Mouse (Mus musculus): Measurements from ENCODE around the gene Hoxa4.
A peak's percentile ranks its signal among the peaks of the same experiment; 100 is the strongest.

Hoxa4 gene

DNA sequence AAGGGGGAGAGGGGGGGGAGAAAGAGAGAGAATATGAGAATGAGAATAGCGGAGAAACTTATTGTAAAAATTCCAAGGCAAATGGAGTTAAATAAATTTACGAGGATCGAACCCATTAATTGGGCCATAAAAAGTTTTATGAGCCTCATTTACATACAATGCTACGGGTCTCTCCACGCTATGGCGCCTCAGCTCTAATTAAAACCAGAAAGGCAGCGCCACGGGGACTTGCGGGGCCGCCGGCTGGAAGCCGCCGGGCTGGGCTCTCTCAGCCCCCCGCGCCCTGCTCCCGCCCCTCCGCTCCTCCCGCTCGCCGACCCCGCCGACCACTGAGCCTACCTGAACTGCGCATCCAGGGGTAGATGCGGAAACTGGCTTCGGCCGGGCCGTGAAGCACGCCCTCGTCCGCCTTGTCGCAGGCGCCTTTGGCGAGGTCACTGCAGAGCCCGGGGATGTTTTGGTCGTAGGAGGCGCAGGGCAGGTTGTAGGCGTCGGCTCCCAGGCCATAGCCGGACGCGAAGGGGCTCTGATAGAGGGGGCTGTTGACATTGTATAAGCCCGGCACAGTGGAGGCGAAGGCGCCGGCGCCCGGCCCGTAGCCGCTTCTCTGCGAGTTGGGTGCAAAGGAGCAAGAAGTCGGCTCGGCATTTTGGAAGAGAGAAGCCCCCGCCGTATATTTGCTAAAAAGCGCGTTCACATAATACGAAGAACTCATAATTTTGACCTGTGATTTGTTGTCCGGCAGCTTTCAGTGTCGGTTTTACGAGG, 25.3 kb upstream of the Hoxa4 start:
- DNase-seq: no peak

DNA sequence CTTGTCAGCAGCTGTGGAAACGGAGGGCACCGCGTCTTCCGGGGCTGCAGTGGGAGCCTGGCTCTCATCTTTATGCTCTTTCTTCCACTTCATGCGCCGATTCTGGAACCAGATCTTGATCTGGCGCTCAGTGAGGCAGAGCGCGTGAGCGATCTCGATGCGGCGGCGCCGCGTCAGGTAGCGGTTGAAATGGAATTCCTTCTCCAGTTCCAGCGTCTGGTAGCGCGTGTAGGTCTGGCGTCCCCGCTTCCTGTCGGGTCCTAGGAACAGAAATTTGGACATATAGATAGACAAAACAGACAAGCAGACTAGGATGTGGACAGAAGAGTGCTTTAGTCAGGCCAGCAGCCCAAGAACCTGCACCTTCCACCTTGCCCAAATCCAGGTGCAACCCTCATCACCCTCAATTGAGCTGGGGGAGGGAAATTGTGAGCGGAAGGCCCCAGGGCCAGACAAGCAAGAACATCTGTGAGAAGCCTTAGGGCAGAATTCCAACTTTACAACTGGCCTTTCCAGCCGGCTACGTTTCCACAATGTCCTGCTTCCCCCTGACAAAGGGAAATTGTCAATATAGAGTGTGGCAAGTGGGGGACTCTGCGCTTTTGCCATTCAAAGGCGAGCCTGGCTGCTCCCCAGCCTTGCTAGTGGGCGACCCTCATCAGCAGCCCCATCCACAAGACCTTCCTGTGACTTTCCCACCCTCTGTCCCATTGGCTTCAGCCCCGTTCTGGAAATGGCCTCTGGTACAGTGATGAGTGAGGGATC, 24.4 kb upstream of the Hoxa4 start:
- DNase-seq: no peak

DNA sequence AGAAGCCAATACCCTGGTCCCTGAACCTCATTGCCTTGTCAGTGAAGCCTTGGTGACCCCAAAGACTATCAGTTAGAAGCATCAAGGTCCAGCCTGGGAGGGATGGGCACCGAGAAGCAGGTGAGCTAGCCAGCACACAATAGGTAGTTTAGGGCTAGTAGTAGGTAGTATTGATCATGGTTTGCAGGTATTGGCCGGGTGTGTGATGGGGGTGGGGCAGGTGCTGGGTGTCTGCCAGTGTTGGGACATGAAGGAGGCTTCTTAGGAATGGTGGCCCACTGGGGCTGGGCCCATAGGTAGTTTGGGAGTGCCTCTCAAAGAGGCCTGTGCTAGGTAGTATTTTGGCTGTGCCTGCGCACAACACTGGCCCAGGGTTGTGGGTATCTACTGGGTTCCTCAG, 23.5 kb upstream of the Hoxa4 start:
- DNase-seq: no peak

DNA sequence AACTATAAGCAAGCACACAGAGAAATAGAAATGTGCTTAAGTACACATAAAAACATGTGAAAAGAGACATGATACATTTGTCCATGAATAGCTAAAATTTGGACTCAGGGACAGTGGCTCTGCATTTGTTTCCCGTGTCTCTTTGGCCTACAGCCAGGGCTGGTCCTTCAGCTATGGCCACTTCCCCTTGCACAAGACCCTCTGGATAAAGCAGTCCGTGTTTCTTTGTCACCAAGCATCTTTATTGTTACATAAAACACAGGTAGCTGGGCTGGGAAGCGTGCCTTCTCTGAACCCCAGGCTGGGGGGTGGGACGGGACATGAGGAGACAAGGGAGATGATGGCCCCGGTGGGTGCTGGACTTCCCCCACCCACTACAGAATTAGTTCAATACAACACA, 22.7 kb upstream of the Hoxa4 start:
- no peak for DNase-seq

DNA sequence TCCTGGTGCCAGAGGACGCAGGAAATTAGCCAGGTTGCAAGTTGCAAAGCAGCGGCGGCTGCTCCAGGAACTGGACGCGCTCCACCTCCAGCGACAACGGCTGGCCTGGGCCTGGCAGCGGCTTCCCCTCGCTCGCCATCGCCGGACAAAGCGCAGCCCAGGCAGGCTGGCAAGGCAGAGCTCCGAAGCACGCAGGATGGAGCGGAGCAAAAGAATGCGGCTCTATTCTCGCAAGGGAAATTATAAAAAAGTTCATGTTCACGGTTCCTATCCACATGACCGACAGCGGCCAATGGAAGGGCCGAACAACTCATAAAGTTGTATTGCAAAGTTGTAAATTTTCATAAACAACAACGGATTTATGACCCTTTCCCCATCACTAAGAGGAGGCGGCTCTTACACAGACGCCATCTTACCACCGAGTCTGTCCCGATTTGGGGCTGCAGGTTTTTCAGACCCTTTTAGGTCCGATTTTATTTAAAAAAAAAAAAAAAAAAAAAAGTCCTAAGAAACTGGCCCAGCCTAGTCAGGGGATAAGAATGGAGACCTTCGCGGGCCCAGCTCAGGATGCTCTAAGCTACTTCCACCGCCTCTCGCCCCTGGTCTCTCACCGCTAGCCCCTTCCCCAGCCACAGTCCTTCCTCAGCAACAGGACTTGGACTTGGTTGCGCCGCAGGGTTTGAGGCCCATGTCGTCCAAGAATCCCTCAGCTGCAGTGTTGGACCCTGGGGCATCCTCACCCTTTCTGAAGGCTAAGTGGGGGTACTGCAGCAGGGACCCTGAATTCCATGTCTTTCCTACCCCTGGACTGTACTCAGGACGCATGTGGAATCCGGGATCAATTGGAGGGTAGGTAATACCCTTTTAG, 21.8 kb upstream of the Hoxa4 start, which contains the start of the genes Hoxa3 and Gm28308:
TSS of gene Hoxa3 (minus strand) at position 218 of the 868 bp plus-strand sequence.
TSS of gene Gm28308 (minus strand) at position 221 of the 868 bp plus-strand sequence.
- DNase-seq: no peak

DNA sequence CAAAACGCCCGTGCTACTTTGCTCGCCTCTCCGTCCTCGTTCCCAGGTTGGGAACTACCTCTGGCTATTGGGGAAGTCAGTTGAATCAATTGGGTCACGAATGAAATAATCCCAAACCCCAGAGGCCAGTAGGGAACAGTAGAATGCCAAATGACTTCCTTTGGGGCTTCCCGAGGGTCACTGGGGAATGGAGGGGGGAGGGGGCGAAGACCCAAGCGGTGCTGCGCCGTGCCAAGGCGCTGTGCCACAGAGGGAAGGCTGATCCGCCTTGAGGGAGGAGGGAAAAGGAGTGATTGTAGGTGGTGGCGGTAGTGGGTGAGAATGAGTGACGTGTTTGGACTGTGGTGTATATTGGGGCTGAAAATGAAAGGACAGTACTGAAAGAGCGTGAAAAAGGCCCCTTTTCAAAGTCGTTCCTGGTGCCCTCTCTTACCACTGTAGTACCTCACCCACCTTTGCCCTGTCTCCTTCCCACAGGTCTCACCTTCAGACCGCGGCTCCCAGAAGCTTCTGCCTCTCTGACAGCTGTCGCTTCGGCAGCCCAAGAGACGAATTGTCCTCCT, 21.1 kb upstream of the Hoxa4 start:
- DNase-seq: no peak

DNA sequence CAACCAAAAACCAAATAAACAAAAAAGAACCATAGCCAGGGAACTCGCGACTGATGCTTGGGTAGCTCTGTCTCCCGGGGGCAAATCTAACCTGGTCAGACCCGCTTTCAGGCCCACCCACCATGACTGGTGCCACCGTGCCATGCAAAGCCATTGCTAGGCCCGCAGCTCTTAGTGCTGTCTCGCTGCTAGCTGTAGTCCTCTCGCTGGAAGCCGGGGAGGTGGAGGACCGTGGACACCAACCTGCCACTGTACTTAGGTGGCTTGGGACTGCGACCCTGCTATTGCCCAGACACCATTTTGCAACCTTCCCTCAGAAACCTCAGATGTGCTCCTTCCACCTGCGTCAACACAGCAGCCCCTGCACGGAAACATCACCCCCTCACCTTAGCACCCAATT, 20.4 kb upstream of the Hoxa4 start:
- no peak for DNase-seq

DNA sequence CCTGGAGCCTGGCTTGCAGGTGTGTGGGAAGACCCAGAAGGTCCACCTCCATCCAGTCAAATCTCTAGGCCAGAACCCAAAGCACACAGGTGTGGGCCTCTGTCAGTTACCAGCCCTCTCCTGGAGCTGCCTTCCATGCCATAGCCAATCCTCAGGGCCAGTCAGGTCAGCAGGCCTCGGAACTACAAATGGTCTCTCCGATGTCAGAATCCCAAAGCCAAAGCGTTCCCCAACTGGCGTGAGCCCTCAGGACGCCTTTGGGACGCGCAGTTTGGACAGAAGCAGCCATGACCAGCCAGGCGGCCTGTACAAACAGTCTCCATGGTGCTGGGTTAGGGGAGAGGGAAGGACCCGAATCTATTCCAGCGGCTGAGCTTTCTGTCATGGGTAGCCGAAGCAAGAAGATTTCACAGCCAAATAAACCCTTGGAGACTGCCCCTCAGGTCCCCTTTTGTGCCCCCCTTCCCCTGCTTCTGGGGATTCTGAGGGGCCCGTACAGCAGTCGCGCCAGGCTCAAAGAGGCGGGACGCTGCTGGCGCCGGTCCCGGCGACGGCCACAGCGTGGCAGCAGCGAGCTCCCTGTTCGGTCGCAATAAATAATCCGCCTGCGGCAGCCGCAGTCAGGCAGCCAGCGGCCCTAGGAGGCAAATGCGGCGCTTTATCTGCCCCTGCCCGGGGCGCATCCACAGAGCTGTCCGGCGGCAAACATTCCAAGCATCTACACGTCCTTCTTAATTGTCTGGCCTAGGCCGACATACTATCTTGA, 19.8 kb upstream of the Hoxa4 start:
- peak; percentile 58 for DNase-seq

DNA sequence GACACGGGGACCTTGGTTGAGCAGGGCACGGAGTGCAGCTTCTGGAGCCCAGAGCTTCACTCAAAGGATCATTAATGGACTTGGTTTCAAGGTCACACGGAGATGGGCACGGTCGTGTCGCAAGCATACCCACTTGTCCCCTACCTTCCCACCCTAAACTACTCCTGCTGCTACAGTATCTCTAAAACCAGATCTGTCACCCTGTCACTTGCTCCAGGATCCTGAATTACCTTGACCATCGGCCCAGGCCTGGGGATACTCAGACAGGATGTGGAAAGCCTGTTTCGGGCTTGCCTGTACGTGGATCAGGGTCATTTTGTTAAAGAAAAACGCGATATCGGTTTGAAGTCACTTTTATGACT, 18.1 kb upstream of the Hoxa4 start:
- DNase-seq: no peak

DNA sequence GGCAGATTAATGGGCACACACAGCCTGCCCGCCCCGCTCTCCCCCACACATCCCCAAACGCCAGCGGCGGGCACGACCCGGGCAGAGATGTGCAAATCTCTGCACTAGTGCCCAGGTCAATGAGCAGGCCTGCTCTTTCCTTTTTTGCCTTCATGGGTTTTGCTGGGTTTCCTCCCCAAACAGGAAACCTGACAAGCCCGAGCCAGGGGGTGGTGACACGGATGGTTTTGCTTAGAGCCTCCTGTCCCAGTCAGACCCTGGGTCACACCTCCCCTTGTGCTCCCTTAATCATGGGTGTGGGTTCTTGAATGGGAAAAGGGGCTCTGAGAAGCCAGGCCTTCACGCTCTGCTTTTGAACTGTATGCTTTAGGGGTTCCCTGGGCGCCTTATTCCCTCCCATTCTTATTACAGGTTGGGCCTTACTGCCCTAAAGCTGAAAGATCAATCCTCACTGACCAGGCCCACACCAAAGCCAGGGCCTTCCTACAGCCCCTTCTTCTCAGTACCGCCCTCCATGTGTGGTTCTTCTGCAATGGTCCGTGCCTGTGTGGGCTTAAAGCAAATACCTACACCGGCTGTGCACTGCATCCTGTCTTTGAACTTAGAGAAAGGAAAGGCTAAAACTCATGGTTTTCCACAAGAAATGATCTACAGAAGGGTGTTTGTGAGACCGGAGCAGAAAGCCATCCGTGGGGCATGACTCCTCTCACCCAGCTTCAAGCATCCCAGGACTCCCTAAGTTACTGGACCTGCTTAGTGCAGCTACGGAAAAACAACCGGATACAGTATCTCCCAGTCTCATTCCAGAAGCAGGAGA, 17.5 kb upstream of the Hoxa4 start:
- DNase-seq: no peak

DNA sequence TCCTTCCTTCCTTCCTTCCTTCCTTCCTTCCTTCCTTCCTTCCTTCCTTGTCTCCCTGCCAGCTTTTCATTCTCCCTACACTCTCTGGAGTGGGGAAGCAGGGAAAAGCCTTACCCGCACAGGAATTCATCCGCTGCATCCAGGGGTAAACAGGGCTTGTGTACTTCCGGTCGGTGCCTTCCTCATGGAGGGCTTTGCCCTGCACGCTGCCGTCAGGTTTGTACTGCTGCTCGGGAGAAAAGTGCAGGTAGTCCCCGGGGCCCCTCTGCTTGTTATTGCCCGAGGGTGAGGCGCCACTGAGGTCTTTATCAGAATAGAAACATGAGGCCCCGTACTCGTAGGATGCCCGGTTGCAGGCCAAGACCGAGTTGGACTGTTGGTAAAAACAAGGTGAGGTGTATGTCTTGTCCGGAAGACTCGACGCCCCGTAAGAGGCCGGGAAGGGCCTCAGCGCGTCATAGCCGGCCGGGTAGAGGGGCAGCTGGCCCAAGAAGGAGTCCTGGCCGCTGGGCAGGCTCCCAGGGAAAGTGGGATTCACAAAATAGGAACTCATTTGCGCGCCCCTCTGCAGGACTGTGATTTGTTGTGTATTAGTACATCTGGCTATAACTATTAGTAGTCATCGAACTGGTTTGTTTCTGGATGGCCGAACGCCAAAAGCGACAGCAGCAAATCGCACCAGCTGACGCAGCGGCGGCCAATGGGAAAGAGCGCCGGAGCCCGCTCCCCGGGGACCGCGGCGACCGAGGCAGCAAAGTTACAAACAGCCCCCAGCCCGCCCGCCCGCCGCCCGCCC, 16.7 kb upstream of the Hoxa4 start, which contains the start of gene Hoxa6:
TSS of gene Hoxa6 (minus strand) at position 651 of the 796 bp plus-strand sequence.
- DNase-seq: no peak

DNA sequence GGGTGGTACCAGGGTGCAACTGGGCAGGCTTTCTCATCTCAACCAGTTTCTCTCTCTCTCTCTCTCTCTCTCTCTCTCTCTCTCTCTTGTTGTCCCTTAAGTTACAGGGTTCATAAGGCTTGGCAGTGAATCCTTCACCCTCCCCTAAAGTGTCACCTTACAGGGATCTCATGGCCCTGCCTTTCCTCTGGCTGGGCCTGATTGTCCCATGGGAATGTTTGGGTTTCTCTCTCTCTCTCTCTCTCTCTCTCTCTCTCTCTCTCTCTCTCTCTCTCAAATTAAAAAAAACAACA, 16.1 kb upstream of the Hoxa4 start:
- no peak for DNase-seq

DNA sequence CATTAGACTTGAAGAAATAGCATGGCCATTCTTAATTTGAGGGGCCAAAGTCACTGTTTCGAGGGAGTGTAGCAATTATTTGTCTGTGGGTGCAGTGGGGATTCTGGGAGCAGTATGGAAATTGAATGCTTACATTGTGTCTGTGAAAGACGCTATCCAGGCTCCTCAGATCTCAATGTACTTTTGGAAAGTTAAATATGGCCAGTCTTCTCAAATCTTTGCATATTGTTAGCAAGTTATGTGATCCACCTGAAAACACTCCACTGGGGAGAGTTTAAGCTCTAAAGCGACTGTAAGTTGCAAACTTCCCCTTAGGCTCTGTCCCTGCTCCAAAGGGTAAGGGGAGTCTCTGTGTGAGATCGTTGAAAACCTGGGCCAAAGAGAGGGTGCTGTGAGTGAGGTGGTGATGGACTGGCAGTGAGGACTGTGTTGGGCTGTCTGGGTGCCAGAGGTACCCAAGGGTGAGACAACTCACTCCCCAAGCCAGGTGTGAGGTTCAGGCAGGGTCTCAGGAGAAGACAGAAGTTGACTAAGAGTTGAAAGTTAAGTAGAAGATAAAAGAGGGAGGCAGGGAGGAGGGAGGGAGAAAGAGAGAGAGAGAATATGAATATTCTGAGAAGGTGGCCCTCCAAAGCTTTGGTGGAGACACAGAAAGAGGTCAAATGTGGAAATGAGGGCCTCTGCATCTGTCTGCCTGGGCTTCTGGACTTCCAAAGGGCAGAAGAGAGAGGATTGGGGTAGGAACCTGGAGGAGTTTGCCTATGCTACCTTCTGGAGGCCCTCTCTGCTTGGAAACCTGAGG, 15.5 kb upstream of the Hoxa4 start:
- DNase-seq: no peak

DNA sequence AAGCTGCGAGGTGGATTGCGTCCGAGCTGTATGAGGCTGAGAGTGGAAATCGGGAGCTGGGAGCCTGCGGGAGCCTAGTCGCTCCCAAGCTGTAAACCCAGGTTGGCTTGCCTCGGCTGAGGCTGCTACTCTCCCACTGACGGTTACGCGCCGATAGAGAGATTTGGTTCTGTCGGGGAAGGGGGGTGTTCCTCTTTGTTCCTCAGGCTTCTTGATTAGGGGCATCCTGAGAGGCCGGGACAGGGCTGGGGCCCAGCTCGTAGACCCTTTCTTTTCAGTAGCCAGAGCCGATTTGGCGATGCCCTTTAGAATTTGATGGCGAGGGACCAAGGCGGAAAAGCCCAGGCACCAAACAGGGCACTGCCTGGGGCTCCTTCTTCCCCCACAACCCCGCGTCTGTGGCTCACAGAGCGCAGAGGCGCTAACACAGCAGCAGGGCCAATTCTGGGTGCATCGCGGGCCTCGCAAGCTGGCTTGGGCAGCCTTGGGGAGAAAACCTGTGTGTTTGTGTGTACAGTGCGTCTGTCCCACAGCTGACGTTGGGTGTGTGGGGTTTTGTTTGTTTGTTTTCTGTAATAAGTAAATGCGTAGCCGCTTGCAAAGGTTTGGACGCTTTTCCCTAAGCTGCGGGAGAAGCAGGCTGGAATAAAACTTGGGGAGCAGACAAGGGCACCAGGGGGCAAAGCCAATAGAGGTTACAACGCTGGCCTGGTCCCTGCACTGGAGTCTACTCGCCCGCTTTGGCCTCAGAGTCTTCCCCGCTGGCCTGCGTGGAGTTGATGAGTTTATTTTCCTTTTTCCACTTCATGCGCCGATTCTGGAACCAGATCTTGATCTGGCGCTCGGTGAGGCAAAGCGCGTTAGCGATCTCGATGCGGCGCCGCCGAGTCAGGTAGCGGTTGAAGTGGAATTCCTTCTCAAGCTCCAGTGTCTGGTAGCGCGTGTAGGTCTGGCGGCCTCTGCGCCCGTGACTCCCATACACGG, 14.4 kb upstream of the Hoxa4 start:
- DNase-seq: no peak

DNA sequence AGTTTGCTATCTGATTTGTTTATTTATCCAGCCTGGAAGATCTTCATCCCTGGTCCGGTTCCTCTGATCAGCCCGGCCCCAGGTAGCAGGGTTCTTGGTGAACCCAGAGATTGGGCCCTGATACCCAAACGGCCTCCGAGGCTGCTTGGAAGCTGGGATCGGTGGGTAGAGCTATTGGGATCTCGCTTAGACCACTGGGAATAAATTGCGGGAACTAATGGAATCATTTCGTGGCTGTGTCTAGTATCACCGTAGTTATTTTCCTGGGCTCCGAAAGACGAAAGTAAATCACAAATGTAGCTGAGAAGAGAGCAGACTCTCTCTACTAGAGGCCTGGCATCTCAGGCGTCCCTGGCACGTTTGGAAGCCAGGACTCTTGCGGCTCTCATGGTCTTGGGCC, 13.7 kb upstream of the Hoxa4 start:
- DNase-seq: no peak

DNA sequence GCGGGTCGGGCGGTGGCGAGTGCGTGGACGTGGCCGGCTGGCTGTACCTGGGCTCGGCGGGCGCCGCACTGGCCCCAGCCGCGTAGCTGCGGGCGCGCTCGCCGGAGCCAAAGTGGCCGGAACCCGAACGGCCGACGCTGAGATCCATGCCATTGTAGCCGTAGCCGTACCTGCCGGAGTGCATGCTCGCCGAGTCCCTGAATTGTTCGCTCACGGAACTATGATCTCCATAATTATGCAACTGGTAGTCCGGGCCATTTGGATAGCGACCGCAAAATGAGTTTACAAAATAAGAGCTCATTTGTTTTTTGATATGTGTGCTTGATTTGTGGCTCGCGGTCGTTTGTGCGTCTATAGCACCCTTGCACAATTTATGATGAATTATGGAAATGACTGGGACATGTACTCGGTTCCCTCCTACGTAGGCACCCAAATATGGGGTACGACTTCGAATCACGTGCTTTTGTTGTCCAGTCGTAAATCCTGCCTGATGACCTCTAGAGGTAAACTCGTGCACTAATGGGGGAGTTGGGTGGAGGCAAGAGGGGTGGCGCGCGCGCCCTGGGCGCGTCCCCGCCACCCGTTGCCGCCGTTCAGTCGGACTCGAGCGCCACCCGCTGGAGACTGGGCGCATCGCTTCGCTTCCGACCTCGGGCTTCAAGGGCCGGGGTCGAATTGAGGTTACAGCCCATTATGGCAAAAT, 12.6 kb upstream of the Hoxa4 start, which contains the start of gene Hoxa5:
TSS of gene Hoxa5 (minus strand) at position 538 of the 703 bp plus-strand sequence.
- DNase-seq: no peak

DNA sequence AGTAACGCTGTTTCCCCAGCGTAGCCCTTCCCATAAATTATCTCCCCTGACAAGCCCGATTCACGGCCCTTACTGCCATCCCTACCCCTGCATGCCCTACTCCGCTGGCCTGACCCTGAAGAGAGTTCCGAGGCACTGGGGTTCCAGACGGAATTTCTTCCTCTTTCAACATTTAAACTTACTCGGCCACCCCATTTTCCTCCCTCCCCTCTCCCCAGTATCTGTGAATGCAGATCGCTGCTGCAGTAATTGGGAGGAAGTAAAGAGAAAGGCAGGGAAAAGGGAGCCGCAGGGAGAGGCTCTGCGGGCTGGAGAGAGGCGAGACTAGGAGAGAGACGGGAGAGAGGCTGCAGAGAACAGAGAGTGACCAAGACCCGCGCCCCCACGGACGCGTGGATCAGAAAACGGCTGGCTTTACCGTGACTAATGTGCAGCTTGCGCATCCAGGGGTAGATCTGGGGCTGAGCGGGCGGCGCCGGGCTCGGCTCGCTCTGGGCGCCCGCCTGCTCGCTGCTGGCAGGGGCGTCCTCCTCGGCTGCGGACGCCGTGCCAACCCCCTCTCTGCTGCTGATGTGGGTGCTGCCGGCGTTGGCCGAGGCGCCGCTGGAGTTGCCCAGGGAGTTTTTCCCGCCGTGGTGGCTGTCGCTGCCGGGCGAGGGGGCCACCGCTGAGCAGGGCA, 12.0 kb upstream of the Hoxa4 start:
- DNase-seq: no peak

All from right cerebral cortex, postnatal 14 days (tissue).